Mouse (Mus musculus): ENCODE measurements around the gene Rab3d. TPM values are rescaled to one million over a fixed set of nuclear protein-coding genes. Genes with fewer than 3 reads are reported as not detected.

Gene Rab3d
- total RNA-seq, 1 experiment = 4.4 TPM

- in situ Hi-C loops (cut with MboI; ENCODE audit: low sequenced_read_pairs in 2 of 2, unreplicated experiment in 2 of 2) = no loop called here
- Histone ChIP-seq H3K9ac (ENCODE audit: insufficient read depth, low read depth, low read length, poor library complexity, severe bottlenecking) (no peak overlapping the region), H3K4me1 (ENCODE audit: control insufficient read depth in 2 of 2, insufficient read depth in 2 of 2, low read length in 2 of 2, poor library complexity in 1 of 2) (peaks cover 0 to 21% of the 10 kb centered on the region in 2 experiments; a peak in 2 of 4 replicates), H3K27ac (ENCODE audit: insufficient read depth, low read depth, low read length, poor library complexity, severe bottlenecking) (no peak overlapping the region), H3K9me3 (ENCODE audit: control insufficient read depth, insufficient read depth, low read depth, low read length) (no peaks in the 10 kb centered on the region), H3K36me3 (ENCODE audit: control insufficient read depth, insufficient read depth, low read length, poor library complexity, severe bottlenecking) (no peaks in the 10 kb centered on the region), H3K4me3 (ENCODE audit: insufficient read depth in 1 of 2, low read depth in 1 of 2, low read length in 2 of 2, poor library complexity in 1 of 2, severe bottlenecking in 1 of 2) (peak overlapping the region; percentile 7 to 30; a peak in 2 of 4 replicates)
- DNase-seq (ENCODE audit: low read depth, low spot score) = no peak
- TF ChIP-seq ZNF384 (IDR thresholded peaks at IDR 0.05; ENCODE audit: low read depth, low read length) (no peak), HCFC1 (IDR thresholded peaks at IDR 0.05; ENCODE audit: borderline replicate concordance, insufficient read depth, low read length) (no peak), MAFK (IDR thresholded peaks at IDR 0.05; ENCODE audit: insufficient read depth, low read depth, low read length) (no peak), CHD2 (IDR thresholded peaks at IDR 0.05; ENCODE audit: low read depth, low read length) (no peak), ZC3H11A (IDR thresholded peaks at IDR 0.05; ENCODE audit: borderline replicate concordance, low read depth, low read length) (no peak)
Observed at GRCm38 (mm10) chr9:21947540-21948130, 29.6 kb upstream of the Rab3d start.

DNA sequence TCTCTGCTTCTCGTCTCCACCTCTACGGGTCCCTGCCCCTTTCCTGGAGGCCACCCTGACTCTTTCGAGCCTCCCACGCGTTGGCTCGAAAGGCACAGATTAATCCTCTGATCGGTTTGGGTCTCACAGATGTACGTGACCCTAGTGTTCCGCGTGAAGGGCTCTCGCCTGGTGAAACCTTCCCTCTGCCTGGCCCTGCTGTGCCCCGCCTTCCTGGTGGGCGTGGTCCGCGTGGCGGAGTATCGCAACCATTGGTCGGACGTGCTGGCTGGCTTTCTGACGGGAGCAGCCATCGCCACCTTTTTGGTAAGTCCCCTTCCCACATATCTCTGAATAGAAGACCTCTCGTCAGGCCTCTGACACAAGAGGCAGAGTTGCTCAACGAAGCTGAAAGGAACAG is 26.3 kb upstream of the Rab3d start:
- Histone ChIP-seq H3K9me3 (ENCODE audit: control insufficient read depth, insufficient read depth, low read depth, low read length) (no peaks in the 10 kb centered on the region), H3K9ac (ENCODE audit: insufficient read depth, low read depth, low read length, poor library complexity, severe bottlenecking) (no peak overlapping the region), H3K4me1 (ENCODE audit: control insufficient read depth in 2 of 2, insufficient read depth in 2 of 2, low read length in 2 of 2, poor library complexity in 1 of 2) (peaks cover 0 to 21% of the 10 kb centered on the region in 2 experiments; a peak in 2 of 4 replicates), H3K36me3 (ENCODE audit: control insufficient read depth, insufficient read depth, low read length, poor library complexity, severe bottlenecking) (no peaks in the 10 kb centered on the region), H3K4me3 (ENCODE audit: insufficient read depth in 1 of 2, low read depth in 1 of 2, low read length in 2 of 2, poor library complexity in 1 of 2, severe bottlenecking in 1 of 2) (peak overlapping the region in 1 of 2 experiments; percentile 33; a peak in 1 of 4 replicates), H3K27ac (ENCODE audit: insufficient read depth, low read depth, low read length, poor library complexity, severe bottlenecking) (no peak overlapping the region)
- in situ Hi-C loops (cut with MboI; ENCODE audit: low sequenced_read_pairs in 2 of 2, unreplicated experiment in 2 of 2) = no loop called here
- TF ChIP-seq HCFC1 (IDR thresholded peaks at IDR 0.05; ENCODE audit: borderline replicate concordance, insufficient read depth, low read length) (no peak), CHD2 (IDR thresholded peaks at IDR 0.05; ENCODE audit: low read depth, low read length) (no peak), ZC3H11A (IDR thresholded peaks at IDR 0.05; ENCODE audit: borderline replicate concordance, low read depth, low read length) (no peak), ZNF384 (IDR thresholded peaks at IDR 0.05; ENCODE audit: low read depth, low read length) (no peak), MAFK (IDR thresholded peaks at IDR 0.05; ENCODE audit: insufficient read depth, low read depth, low read length) (no peak)
- DNase-seq (ENCODE audit: low read depth, low spot score) = no peak

DNA sequence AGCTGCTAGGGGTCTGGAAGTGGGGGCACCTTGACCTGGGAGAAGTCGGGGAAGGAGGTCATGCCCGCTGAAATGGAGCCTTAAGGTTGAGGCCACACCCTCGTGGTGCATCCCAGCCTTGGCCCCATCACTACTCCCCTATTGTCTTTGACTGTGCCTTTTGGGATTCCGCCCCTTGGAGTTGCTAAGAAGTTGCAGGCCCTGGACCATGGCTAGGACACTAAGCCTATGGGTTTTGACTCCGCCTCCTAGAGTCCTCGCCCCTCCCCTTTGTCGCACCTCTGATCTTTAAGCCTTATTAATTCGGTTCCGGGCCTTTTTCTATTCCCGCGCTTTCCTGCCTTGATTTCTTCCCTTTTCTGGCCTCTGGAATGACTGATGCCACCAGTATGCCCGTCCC is 25.6 kb upstream of the Rab3d start:
- DNase-seq (ENCODE audit: low read depth, low spot score) = no peak
- peak overlapping the region; percentile 1 to 3; a peak in 2 of 4 replicates for H3K4me3 ChIP-seq (ENCODE audit: insufficient read depth in 1 of 2, low read depth in 1 of 2, low read length in 2 of 2, poor library complexity in 1 of 2, severe bottlenecking in 1 of 2)
- TF ChIP-seq ZC3H11A (IDR thresholded peaks at IDR 0.05; ENCODE audit: borderline replicate concordance, low read depth, low read length) = no peak
- TF ChIP-seq ZNF384 (IDR thresholded peaks at IDR 0.05; ENCODE audit: low read depth, low read length) = no peak
- TF ChIP-seq HCFC1 (IDR thresholded peaks at IDR 0.05; ENCODE audit: borderline replicate concordance, insufficient read depth, low read length) = no peak
- no peak for TF ChIP-seq MAFK (IDR thresholded peaks at IDR 0.05; ENCODE audit: insufficient read depth, low read depth, low read length)
- H3K27ac ChIP-seq (ENCODE audit: insufficient read depth, low read depth, low read length, poor library complexity, severe bottlenecking) = no peak overlapping the region
- H3K9ac ChIP-seq (ENCODE audit: insufficient read depth, low read depth, low read length, poor library complexity, severe bottlenecking) = no peak overlapping the region
- in situ Hi-C loops (cut with MboI; ENCODE audit: low sequenced_read_pairs in 2 of 2, unreplicated experiment in 2 of 2) = no loop called here
- no peaks in the 10 kb centered on the region for H3K36me3 ChIP-seq (ENCODE audit: control insufficient read depth, insufficient read depth, low read length, poor library complexity, severe bottlenecking)
- no peaks in the 10 kb centered on the region for H3K9me3 ChIP-seq (ENCODE audit: control insufficient read depth, insufficient read depth, low read depth, low read length)
- H3K4me1 ChIP-seq (ENCODE audit: control insufficient read depth in 2 of 2, insufficient read depth in 2 of 2, low read length in 2 of 2, poor library complexity in 1 of 2) = peaks cover 0 to 21% of the 10 kb centered on the region in 2 experiments; a peak in 2 of 4 replicates

DNA sequence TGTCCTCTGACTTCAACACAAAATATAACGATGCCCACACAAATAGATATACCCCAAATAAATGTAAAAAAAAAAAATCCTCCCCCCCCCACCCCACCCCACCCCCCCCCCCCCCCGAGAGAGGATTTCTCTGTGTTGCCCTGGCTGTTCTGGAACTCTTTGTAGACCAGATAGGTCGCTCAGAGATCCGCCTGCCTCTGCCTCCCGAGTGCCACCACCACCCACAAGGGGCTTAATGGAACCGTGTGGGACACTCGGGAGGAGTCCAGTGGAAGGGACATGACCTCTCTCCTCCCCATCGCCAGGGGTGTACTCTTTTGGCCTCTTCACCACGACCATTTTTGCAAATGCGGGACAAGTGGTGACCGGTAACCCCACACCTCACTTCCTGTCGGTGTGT is 25.1 kb upstream of the Rab3d start:
- H3K4me3 ChIP-seq (ENCODE audit: insufficient read depth in 1 of 2, low read depth in 1 of 2, low read length in 2 of 2, poor library complexity in 1 of 2, severe bottlenecking in 1 of 2) = peak overlapping the region in 1 of 2 experiments; percentile 3; a peak in 1 of 4 replicates
- no peak for DNase-seq (ENCODE audit: low read depth, low spot score)
- no peaks in the 10 kb centered on the region for H3K36me3 ChIP-seq (ENCODE audit: control insufficient read depth, insufficient read depth, low read length, poor library complexity, severe bottlenecking)
- in situ Hi-C loops (cut with MboI; ENCODE audit: low sequenced_read_pairs in 2 of 2, unreplicated experiment in 2 of 2) = no loop called here
- no peak overlapping the region for H3K27ac ChIP-seq (ENCODE audit: insufficient read depth, low read depth, low read length, poor library complexity, severe bottlenecking)
- H3K9me3 ChIP-seq (ENCODE audit: control insufficient read depth, insufficient read depth, low read depth, low read length) = no peaks in the 10 kb centered on the region
- TF ChIP-seq ZC3H11A (IDR thresholded peaks at IDR 0.05; ENCODE audit: borderline replicate concordance, low read depth, low read length) (no peak), ZNF384 (IDR thresholded peaks at IDR 0.05; ENCODE audit: low read depth, low read length) (no peak), CHD2 (IDR thresholded peaks at IDR 0.05; ENCODE audit: low read depth, low read length) (no peak), MAFK (IDR thresholded peaks at IDR 0.05; ENCODE audit: insufficient read depth, low read depth, low read length) (no peak), HCFC1 (IDR thresholded peaks at IDR 0.05; ENCODE audit: borderline replicate concordance, insufficient read depth, low read length) (no peak)
- no peak overlapping the region for H3K9ac ChIP-seq (ENCODE audit: insufficient read depth, low read depth, low read length, poor library complexity, severe bottlenecking)
- H3K4me1 ChIP-seq (ENCODE audit: control insufficient read depth in 2 of 2, insufficient read depth in 2 of 2, low read length in 2 of 2, poor library complexity in 1 of 2) = peaks cover 0 to 20% of the 10 kb centered on the region in 2 experiments; a peak in 2 of 4 replicates

Data from ES-E14 (cell line).